Mouse (Mus musculus) heart, embryonic 13.5 days (tissue): ENCODE measurements at regions not wholly inside any gene's neighbourhood (a gene's known extent, or its start where the extent isn't known, plus 50 kb on each side); places are given as distances from the start of the nearest gene placed in this dataset.
A peak's percentile ranks its signal among the peaks of the same experiment; 100 is the strongest.

Experiments used
- ATAC-seq: fragments of 200-750 bp; cut with Nextera tagmentation; 2 replicates; pipeline ENCODE4 v1.8.0; 2017; ENCODE audit warnings: moderate TSS enrichment; ENCODE audit not compliant: insufficient number of reproducible peaks, low FRiP score, low TSS enrichment; ENCODE audit errors: extremely low read depth
- H3K27ac ChIP-seq: fragments of 300-500 bp; sonication (generic); replicated peaks from 2 replicates; pipeline ENCODE4 v1.5.1; 2015; ENCODE audit warnings: moderate library complexity, mild to moderate bottlenecking, inconsistent platforms
- H3K27me3 ChIP-seq: fragments of 300-500 bp; sonication (generic); replicated peaks from 2 replicates; pipeline ENCODE4 v1.6.1; 2015; ENCODE audit warnings: mild to moderate bottlenecking, inconsistent platforms
- H3K36me3 ChIP-seq: fragments of 300-500 bp; sonication (generic); 2 replicates; pipeline ENCODE4 v1.6.1; 2015; ENCODE audit warnings: mild to moderate bottlenecking, inconsistent platforms
- H3K4me1 ChIP-seq: fragments of 300-500 bp; sonication (generic); 2 replicates; pipeline ENCODE4 v1.6.1; 2015; ENCODE audit warnings: inconsistent platforms
- H3K4me2 ChIP-seq: fragments of 300-500 bp; sonication (generic); 2 replicates; pipeline ENCODE4 v1.6.1; 2015; ENCODE audit warnings: inconsistent platforms, mild to moderate bottlenecking, moderate library complexity
- H3K4me3 ChIP-seq: fragments of 300-500 bp; sonication (generic); 2 replicates; pipeline ENCODE4 v1.5.1; 2015; ENCODE audit warnings: moderate library complexity, mild to moderate bottlenecking, inconsistent platforms
- H3K9ac ChIP-seq: fragments of 300-500 bp; sonication (generic); 2 replicates; pipeline ENCODE4 v1.6.1; 2015; ENCODE audit warnings: inconsistent platforms, mild to moderate bottlenecking, moderate library complexity
- H3K9me3 ChIP-seq: fragments of 300-500 bp; sonication (generic); 2 replicates; pipeline ENCODE4 v1.6.1; 2016; ENCODE audit warnings: inconsistent platforms
- WGBS: fragments of 180-500 bp; shearing (Covaris S2); methylation state at CpG from one replicate; pipeline ENCODE4 v1.1.7; 2015; ENCODE audit warnings: mixed read lengths; 5-methylcytosine and 5-hydroxymethylcytosine counted together

DNA sequence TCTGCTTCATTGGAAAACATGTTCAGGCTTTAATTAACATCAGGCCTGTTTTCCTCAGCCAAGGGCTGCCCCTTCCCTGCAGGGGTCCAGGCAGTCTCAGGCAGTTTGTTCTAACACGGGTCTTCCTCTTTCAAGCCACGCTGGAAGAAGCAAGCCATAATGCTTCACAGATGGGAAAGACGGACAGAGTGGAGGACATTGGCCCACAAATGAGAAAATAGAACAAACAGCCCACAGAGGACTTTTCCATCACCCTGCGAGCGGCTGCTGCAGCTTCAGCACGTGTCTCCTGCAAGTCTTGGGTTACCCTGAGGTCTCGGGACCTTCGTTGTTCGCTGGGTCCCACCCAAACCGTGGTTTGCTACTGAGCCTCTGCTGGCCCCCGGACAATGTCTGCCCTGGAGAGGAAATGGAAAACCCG lies 565.9 kb upstream of the 3110018I06Rik start:
- no peak overlapping the region for H3K27ac ChIP-seq
- no peak overlapping the region for H3K9ac ChIP-seq
- no peak overlapping the region for H3K4me3 ChIP-seq
- 82% methylated on average over 12 of the region's 12 CpGs for WGBS
- no peaks in the 10 kb centered on the region for H3K36me3 ChIP-seq
- peaks cover 4% of the 10 kb centered on the region; the same call in 1 of the 2 replicates for H3K4me1 ChIP-seq
- no peak for ATAC-seq
- H3K9me3 ChIP-seq, result no peaks in the 10 kb centered on the region
- H3K4me2 ChIP-seq, result no peak overlapping the region
- H3K27me3 ChIP-seq, result no peaks in the 10 kb centered on the region

DNA sequence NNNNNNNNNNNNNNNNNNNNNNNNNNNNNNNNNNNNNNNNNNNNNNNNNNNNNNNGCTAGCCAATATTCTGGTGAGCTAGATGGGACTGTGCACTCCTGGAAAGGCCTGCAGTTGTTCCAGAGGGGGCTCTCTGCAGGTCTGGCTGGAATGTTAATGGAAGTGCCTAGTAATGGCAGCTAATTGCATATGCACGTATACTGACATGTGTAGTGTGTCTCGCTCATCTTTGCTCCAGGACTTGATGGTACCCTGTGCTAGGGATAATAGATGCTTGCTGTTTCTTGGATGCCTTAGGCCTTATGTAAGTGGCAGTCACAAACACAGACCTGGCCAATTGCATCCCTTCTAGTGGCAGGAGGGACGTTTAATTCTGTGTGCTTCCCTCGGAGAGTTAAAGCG lies 560.0 kb upstream of the 3110018I06Rik start:
- ATAC-seq, result no peak
- WGBS, result 66% methylated on average over 5 of the region's 5 CpGs
- H3K4me1 ChIP-seq, result no peaks in the 10 kb centered on the region

DNA sequence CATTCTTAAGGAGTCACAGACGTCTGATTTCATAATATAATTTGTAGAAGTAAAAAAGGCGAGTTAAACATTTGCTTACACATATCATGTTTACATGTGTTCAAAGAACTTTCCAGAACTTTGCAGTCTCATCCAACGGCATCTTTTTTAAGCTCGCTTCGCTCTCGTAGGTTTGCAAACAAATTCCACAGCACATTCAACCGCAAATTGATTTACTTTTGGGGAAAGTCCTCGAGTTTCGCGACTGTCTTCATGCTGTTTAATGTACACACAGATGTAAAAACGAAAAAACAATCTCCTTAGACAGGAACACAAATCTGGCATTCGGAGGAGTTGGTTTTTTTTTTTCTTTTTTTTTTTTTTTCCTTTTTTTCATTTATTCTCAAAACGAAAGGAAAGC lies 559.3 kb upstream of the 3110018I06Rik start:
- Histone ChIP-seq H3K9ac (no peak overlapping the region), H3K36me3 (no peaks in the 10 kb centered on the region), H3K27me3 (no peaks in the 10 kb centered on the region), H3K9me3 (no peaks in the 10 kb centered on the region), H3K27ac (no peak overlapping the region), H3K4me2 (no peak overlapping the region), H3K4me3 (no peak overlapping the region), H3K4me1 (no peaks in the 10 kb centered on the region)
- no peak for ATAC-seq
- WGBS, result 76% methylated on average over 13 of the region's 13 CpGs

More for the DNA sequence above, 560.0 kb upstream of the 3110018I06Rik start:
- no peak overlapping the region for H3K9ac ChIP-seq
- no peaks in the 10 kb centered on the region for H3K9me3 ChIP-seq
- no peaks in the 10 kb centered on the region for H3K27me3 ChIP-seq
- no peak overlapping the region for H3K4me2 ChIP-seq
- H3K27ac ChIP-seq, result no peak overlapping the region
- no peak overlapping the region for H3K4me3 ChIP-seq
- H3K36me3 ChIP-seq, result no peaks in the 10 kb centered on the region

DNA sequence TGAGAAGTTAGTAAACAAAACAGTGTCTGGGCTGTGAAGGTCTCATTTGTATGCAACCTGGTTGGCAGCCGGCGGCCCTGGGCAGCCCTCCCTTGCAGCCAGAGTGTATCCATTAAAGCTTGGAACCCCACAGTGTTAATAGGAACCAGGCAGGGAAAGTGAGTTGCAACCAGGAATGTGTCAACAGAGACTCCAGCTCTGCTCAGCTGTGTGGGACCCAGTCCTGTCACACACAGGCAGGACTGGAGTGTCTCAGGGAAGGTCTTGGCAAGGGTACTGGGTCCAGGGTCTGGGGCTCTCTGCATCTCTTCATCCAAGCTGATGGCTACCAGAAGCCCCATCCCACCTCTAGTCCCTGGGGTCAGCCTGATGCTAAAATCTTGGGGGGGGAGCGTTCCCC lies 556.8 kb upstream of the 3110018I06Rik start:
- no peaks in the 10 kb centered on the region for H3K36me3 ChIP-seq
- no peak overlapping the region for H3K4me2 ChIP-seq
- H3K9me3 ChIP-seq, result no peaks in the 10 kb centered on the region
- H3K4me1 ChIP-seq, result no peaks in the 10 kb centered on the region
- H3K27me3 ChIP-seq, result no peaks in the 10 kb centered on the region
- H3K27ac ChIP-seq, result no peak overlapping the region
- H3K9ac ChIP-seq, result no peak overlapping the region
- ATAC-seq, result no peak
- WGBS, result 69% methylated on average over 3 of the region's 3 CpGs
- no peak overlapping the region for H3K4me3 ChIP-seq

DNA sequence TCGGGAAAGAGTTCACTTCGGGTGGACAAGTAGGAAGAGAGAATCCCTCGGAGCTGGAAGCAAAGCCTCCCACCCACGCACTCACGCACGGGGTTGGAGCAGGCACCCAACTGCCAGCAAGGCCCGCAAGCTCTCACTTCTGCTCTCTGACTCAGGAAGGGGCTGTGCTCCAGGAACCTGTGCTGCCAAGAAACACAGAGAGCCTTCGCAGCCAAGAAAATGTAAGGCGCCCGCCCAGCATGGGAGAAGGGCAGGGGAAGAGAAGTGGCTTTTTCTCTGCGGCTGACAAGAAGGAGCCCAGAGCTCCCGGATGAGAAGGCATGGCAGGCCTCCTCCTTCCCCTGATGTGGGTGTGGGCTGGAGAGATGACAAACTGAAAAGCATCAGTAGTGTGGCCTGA lies 549.1 kb upstream of the 3110018I06Rik start:
- no peak overlapping the region for H3K4me2 ChIP-seq
- H3K9ac ChIP-seq, result no peak overlapping the region
- ATAC-seq, result no peak
- no peak overlapping the region for H3K4me3 ChIP-seq
- H3K36me3 ChIP-seq, result no peaks in the 10 kb centered on the region
- no peaks in the 10 kb centered on the region for H3K4me1 ChIP-seq
- H3K27ac ChIP-seq, result no peak overlapping the region
- 67% methylated on average over 12 of the region's 12 CpGs for WGBS
- H3K27me3 ChIP-seq, result 0 out of 2 replicates have a peak, but pooled peaks cover 3% of the 10 kb centered on the region
- no peaks in the 10 kb centered on the region for H3K9me3 ChIP-seq

DNA sequence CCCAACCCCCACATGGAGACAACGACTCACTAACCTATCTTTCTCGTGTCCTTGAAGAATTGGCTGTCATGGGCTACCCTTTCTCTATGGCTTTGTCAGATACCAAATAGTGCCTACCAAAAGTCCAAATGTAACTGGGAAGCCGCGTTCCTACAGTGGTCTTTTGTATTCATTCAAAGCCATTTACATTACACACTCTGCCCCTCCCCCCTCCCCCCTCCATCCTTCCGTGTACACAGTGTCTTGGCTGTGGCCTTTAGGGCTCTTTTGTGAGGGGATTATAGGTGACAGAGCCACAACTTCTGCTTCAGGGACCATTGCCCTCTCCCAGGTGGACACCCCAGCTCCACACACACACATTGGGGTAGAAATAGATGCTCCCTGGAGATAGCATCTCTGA lies 544.6 kb upstream of the 3110018I06Rik start:
- 46% methylated on average over 5 of the region's 5 CpGs for WGBS
- H3K27ac ChIP-seq, result no peak overlapping the region
- no peaks in the 10 kb centered on the region for H3K4me1 ChIP-seq
- H3K36me3 ChIP-seq, result no peaks in the 10 kb centered on the region
- H3K4me2 ChIP-seq, result no peak overlapping the region
- no peak overlapping the region for H3K9ac ChIP-seq
- H3K4me3 ChIP-seq, result no peak overlapping the region
- H3K9me3 ChIP-seq, result no peaks in the 10 kb centered on the region
- no peak for ATAC-seq
- H3K27me3 ChIP-seq, result no peaks in the 10 kb centered on the region

DNA sequence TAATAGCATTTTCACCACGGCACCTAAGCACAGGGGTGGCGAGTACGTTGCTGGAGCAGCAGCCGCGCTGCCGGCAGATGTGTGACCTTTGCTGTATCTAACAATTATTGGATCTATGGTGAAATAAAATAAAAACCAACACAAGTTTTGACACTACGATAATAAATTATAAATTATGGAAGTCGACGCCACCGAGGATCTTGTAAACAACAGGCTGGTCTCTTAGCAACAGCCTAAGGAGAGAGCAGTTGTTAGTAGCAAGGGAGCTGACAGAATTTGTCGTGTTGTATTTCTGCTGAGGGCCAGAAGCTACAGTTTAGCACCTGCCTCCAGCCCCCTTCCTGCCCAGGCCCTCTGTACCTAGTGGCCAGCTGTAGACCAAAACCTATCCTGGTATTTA lies 535.8 kb upstream of the 3110018I06Rik start:
- no peak overlapping the region for H3K27ac ChIP-seq
- peaks cover 35% of the 10 kb centered on the region for H3K4me1 ChIP-seq
- no peaks in the 10 kb centered on the region for H3K36me3 ChIP-seq
- ATAC-seq, result no peak
- no peak overlapping the region for H3K9ac ChIP-seq
- WGBS, result 80% methylated on average over 11 of the region's 11 CpGs
- no peaks in the 10 kb centered on the region for H3K9me3 ChIP-seq
- H3K4me2 ChIP-seq, result no peak overlapping the region
- no peaks in the 10 kb centered on the region for H3K27me3 ChIP-seq
- H3K4me3 ChIP-seq, result no peak overlapping the region

DNA sequence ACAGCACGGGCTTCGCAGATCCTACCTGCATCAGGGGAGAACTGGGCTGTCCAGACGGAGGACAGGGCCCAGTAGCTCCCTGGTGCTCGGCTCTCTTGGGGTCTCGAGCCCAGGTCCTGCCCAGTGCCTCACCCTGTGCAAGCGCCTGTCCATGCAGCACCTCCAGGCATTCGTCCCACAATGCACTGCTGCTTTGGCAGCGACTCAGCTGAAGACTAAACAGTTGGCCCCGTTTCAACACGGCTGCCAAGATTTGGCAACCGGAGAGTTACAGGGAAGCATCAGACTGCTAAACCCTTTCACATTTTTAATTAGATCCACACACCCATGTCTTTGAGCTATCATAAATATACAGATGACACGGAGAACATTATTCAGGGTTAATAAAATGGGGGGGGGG lies 532.7 kb upstream of the 3110018I06Rik start:
- H3K4me3 ChIP-seq, result no peak overlapping the region
- H3K9ac ChIP-seq, result no peak overlapping the region
- peaks cover 35% of the 10 kb centered on the region for H3K4me1 ChIP-seq
- H3K9me3 ChIP-seq, result no peaks in the 10 kb centered on the region
- ATAC-seq, result no peak
- no peaks in the 10 kb centered on the region for H3K36me3 ChIP-seq
- H3K4me2 ChIP-seq, result no peak overlapping the region
- 53% methylated on average over 12 of the region's 12 CpGs for WGBS
- no peaks in the 10 kb centered on the region for H3K27me3 ChIP-seq
- H3K27ac ChIP-seq, result peak overlapping the region; percentile 42; the same call in 1 of the 2 replicates

DNA sequence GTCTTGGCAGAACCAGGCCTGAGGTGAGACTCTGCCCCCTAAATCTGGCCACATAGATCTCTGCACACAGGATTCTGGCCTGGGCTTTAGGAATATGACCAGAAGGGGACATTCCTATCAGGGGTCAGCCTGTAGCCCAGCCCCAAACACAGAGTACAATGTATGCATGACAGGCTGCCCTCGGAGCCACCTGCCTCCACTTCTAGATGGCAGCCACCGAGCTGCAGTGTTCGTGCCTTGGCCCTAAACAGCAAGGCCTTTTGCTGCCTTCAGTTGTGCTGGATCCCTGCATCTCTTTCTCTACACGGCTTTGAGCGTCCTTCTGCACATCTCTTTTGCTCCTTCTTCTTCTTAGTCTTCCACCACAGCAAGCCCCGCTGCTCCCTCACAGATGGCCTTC lies 532.2 kb upstream of the 3110018I06Rik start:
- Histone ChIP-seq H3K4me1 (peaks cover 35% of the 10 kb centered on the region), H3K36me3 (no peaks in the 10 kb centered on the region), H3K4me3 (no peak overlapping the region), H3K4me2 (no peak overlapping the region), H3K9me3 (no peaks in the 10 kb centered on the region), H3K9ac (no peak overlapping the region), H3K27ac (no peak overlapping the region), H3K27me3 (no peaks in the 10 kb centered on the region)
- 81% methylated on average over 6 of the region's 6 CpGs for WGBS
- ATAC-seq, result no peak

DNA sequence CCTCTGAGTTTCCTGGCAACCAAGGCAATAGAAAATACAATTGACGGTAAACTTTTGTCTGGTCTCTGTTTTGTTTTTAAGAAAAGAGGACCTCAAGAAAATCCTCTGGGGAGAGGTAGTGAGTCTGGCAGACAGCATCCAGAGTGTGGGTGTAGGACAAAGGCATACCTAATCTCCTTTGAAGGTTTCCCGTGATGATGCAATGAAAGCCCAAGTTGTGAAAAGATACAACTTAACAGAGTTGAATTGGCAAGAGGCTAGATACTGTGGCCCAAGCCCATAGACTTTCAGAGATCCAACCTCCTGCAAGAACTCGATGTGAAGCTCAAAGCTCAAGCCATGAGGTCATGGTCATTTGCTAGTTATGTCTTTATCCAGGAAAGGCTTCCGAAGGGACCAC lies 526.4 kb upstream of the 3110018I06Rik start:
- Histone ChIP-seq H3K9ac (no peak overlapping the region), H3K4me1 (no peaks in the 10 kb centered on the region)
- 72% methylated on average over 4 of the region's 4 CpGs for WGBS

DNA sequence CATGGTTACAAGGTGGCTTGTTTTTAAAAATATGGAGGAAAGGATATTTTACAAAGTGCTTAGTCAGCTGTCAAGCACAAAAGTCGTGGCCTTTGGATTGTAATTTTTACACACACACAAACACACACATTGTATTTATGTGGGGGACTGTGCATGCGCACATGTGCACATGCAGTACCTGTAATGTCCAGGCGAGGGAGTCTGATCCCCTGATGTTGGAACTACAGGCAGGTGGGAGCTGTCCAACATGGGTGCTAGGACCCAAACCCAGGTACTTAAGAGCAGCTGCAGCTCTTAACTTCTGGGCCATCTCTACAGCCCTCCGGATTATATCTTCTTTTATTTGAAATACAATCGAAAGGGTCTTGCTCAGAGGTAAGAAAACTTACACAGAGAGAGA lies 524.7 kb upstream of the 3110018I06Rik start:
- Histone ChIP-seq H3K9me3 (peaks cover 7% of the 10 kb centered on the region; the same call in 1 of the 2 replicates), H3K27me3 (no peaks in the 10 kb centered on the region), H3K27ac (no peak overlapping the region), H3K4me2 (no peak overlapping the region), H3K4me3 (no peak overlapping the region), H3K36me3 (no peaks in the 10 kb centered on the region), H3K9ac (no peak overlapping the region), H3K4me1 (no peaks in the 10 kb centered on the region)
- ATAC-seq, result no peak
- WGBS, result 67% methylated on average over 5 of the region's 5 CpGs

More for the DNA sequence above, 526.4 kb upstream of the 3110018I06Rik start:
- H3K27me3 ChIP-seq, result no peaks in the 10 kb centered on the region
- no peak for ATAC-seq
- no peak overlapping the region for H3K4me2 ChIP-seq
- no peak overlapping the region for H3K27ac ChIP-seq
- peaks cover 7% of the 10 kb centered on the region; the same call in 1 of the 2 replicates for H3K9me3 ChIP-seq
- no peak overlapping the region for H3K4me3 ChIP-seq
- H3K36me3 ChIP-seq, result no peaks in the 10 kb centered on the region

DNA sequence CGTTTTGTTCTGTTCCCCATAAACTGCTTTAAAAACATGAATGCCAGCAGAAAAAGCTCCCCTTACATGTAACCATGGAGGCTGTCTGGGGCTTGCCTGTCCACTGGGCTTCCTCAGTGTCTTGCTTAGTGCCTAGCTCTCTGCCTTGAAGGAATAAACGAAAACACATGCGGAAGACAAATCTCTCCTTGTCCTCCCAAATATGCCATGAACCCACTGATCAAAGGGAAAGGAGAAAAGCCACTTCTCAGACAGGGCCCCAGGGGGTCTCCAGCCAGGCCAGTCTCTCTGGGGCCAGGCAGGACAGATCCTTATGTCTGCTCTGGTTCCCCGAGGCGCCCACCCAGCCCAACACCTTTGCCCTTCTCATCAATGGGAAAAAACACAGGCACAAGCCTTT lies 518.6 kb upstream of the 3110018I06Rik start:
- 59% methylated on average over 5 of the region's 5 CpGs for WGBS
- no peak for ATAC-seq
- H3K27me3 ChIP-seq, result no peaks in the 10 kb centered on the region
- H3K4me1 ChIP-seq, result no peaks in the 10 kb centered on the region
- H3K4me2 ChIP-seq, result no peak overlapping the region
- no peak overlapping the region for H3K9ac ChIP-seq
- H3K36me3 ChIP-seq, result no peaks in the 10 kb centered on the region
- H3K27ac ChIP-seq, result no peak overlapping the region
- no peak overlapping the region for H3K4me3 ChIP-seq
- H3K9me3 ChIP-seq, result no peaks in the 10 kb centered on the region
